Comparison of ENCODE assay signal across 8 mouse cellular contexts in genomic region chr2:120730639-120731166, GRCm38 (mm10).
A peak's percentile ranks its signal among the peaks of the same experiment; 100 is the strongest.
DNase-seq lines count a peak whose midpoint lies in the region; ATAC-seq and TF ChIP-seq lines count a peak whose summit lies in the region.

No protein-coding gene starts in this region.

- no peak for TF ChIP-seq CTCF in heart, adult 2 months (IDR thresholded peaks at IDR 0.05)
- TF ChIP-seq CTCF in brain, embryonic 14.5 days (IDR thresholded peaks at IDR 0.05; ENCODE audit: borderline replicate concordance, extremely low read depth, insufficient read depth, insufficient read length), result no peak

- intact Hi-C loops in heart, adult 2 months (cut with DNase I), result loop anchor here (5.0 kb wide), 1 partner anchor 142 kb away; no protein-coding TSS in a partner anchor

- WGBS in heart, adult 2 months, result 2% methylated on average over 50 of the region's 50 CpGs
- under 1% methylated on average over 50 of the region's 50 CpGs for WGBS in heart, embryonic 16.5 days
- WGBS in liver, embryonic 15.5 days (ENCODE audit: insufficient replicate concordance), result under 1% methylated on average over 50 of the region's 50 CpGs

- peak overlapping the region; percentile 75 for H3K4me3 ChIP-seq in heart, adult 2 months
- peak overlapping the region; percentile 97 for H3K4me3 ChIP-seq in heart, embryonic 16.5 days (ENCODE audit: low read length)
- H3K4me3 ChIP-seq in liver, embryonic 15.5 days (replicated peaks), result peak overlapping the region; percentile 94

- H3K79me2 ChIP-seq in heart, adult 2 months (replicated peaks; ENCODE audit: control insufficient read depth, insufficient read depth, low read length), result no peaks in the 10 kb centered on the region

- no peaks in the 10 kb centered on the region for H3K27me3 ChIP-seq in heart, adult 2 months (ENCODE audit: control insufficient read depth, insufficient read depth, low read length)
- H3K27me3 ChIP-seq in heart, embryonic 16.5 days (ENCODE audit: control insufficient read depth, insufficient read depth, low read length), result no peaks in the 10 kb centered on the region
- no peaks in the 10 kb centered on the region for H3K27me3 ChIP-seq in liver, embryonic 15.5 days

- peaks cover 5% of the 10 kb centered on the region for H3K4me1 ChIP-seq in heart, adult 2 months (ENCODE audit: control insufficient read depth, insufficient read depth, low read length)
- H3K4me1 ChIP-seq in heart, embryonic 16.5 days (ENCODE audit: control insufficient read depth, insufficient read depth, low read length), result peaks cover 27% of the 10 kb centered on the region
- H3K4me1 ChIP-seq in liver, embryonic 15.5 days (replicated peaks), result peaks cover 46% of the 10 kb centered on the region

- ATAC-seq in CD4-positive, CD25-positive, alpha-beta regulatory T cell, adult 4 months, result peak; percentile 25
- peak; percentile 4 for ATAC-seq in heart, embryonic 16.5 days (replicated peaks; ENCODE audit: extremely low read depth, insufficient read depth, low FRiP score)
- peak; percentile 30 for ATAC-seq in liver, embryonic 15.5 days (ENCODE audit: insufficient read depth)

- peaks cover 10% of the 10 kb centered on the region for H3K36me3 ChIP-seq in heart, adult 2 months (ENCODE audit: control insufficient read depth, insufficient read depth, low read length)
- peaks cover 28% of the 10 kb centered on the region for H3K36me3 ChIP-seq in heart, embryonic 16.5 days (ENCODE audit: control insufficient read depth, insufficient read depth)
- peaks cover 40% of the 10 kb centered on the region for H3K36me3 ChIP-seq in liver, embryonic 15.5 days (replicated peaks)

- peak overlapping the region; percentile 98 for H3K4me2 ChIP-seq in heart, embryonic 16.5 days (ENCODE audit: low read depth, low read length)
- peak overlapping the region; percentile 94 for H3K4me2 ChIP-seq in liver, embryonic 15.5 days

- peak overlapping the region; percentile 86 for H3K9ac ChIP-seq in heart, adult 2 months (ENCODE audit: low read depth, low read length)
- H3K9ac ChIP-seq in heart, embryonic 16.5 days (ENCODE audit: low read length), result peak overlapping the region; percentile 83
- H3K9ac ChIP-seq in liver, embryonic 15.5 days, result peak overlapping the region; percentile 94

- no peak for DNase-seq in heart, adult 2 months
- no peak for DNase-seq in heart, postnatal 4 days
- peak; percentile 37 for DNase-seq in brain, embryonic 14.5 days (ENCODE audit: low read depth)
- DNase-seq in skeletal muscle tissue, adult 2 months (ENCODE audit: low read depth, low spot score), result peak; percentile 13
- no peak for DNase-seq in retina, embryonic 14.5 days (ENCODE audit: low spot score)

- no peaks in the 10 kb centered on the region for H3K9me3 ChIP-seq in heart, embryonic 16.5 days (replicated peaks; ENCODE audit: control insufficient read depth, low read length)
- H3K9me3 ChIP-seq in liver, embryonic 15.5 days (replicated peaks), result no peaks in the 10 kb centered on the region

- no peak for TF ChIP-seq POLR2A in heart, adult 2 months (IDR thresholded peaks at IDR 0.05; ENCODE audit: insufficient read depth, low read depth, low read length)
- no peak for TF ChIP-seq POLR2A in brain, embryonic 14.5 days (IDR thresholded peaks at IDR 0.05; ENCODE audit: borderline replicate concordance, extremely low read depth, insufficient read depth, insufficient read length, poor library complexity, severe bottlenecking)

- TF ChIP-seq EP300 in heart, adult 2 months (IDR thresholded peaks at IDR 0.05; ENCODE audit: insufficient read depth, low read depth, low read length), result no peak

- peak overlapping the region; percentile 84 for H3K27ac ChIP-seq in heart, adult 2 months
- peak overlapping the region; percentile 96 for H3K27ac ChIP-seq in heart, embryonic 16.5 days (ENCODE audit: low read length)
- peak overlapping the region; percentile 95 for H3K27ac ChIP-seq in liver, embryonic 15.5 days (replicated peaks)

Comparison
In these comparisons a context has a peak if more than half of its experiments do, and no peak if none do; other contexts are left out.
1. DNase-seq: peak in brain, embryonic 14.5 days (single experiment) and skeletal muscle tissue, adult 2 months (single experiment); none in heart, adult 2 months (0 of 2), heart, postnatal 4 days (single experiment) and retina, embryonic 14.5 days (single experiment).
2. Peak in every context shown above with its lines, with median percentiles within 50 percentile points of each other: H3K27ac ChIP-seq, H3K4me3 ChIP-seq, H3K9ac ChIP-seq and ATAC-seq.